Mouse (Mus musculus) limb, embryonic 12.5 days (tissue): ENCODE data around the gene Zzef1. TPM values are rescaled to one million over a fixed set of nuclear protein-coding genes. Genes with fewer than 3 reads are reported as not detected.
A peak's percentile ranks its signal among the peaks of the same experiment; 100 is the strongest.

Experiments
- ATAC-seq: fragments of 200-750 bp; cut with Nextera tagmentation; 2 replicates; pipeline ENCODE4 v1.8.0; 2017; ENCODE audit warnings: low read depth, moderate TSS enrichment; ENCODE audit not compliant: insufficient number of reproducible peaks, insufficient read depth, low FRiP score, low TSS enrichment
- H3K27ac ChIP-seq: fragments of 300-500 bp; sonication (generic); 2 replicates; pipeline ENCODE4 v1.5.1; 2016; ENCODE audit warnings: mild to moderate bottlenecking, moderate library complexity
- H3K27me3 ChIP-seq: fragments of 300-500 bp; sonication (generic); 2 replicates; pipeline ENCODE4 v1.6.1; 2016; ENCODE audit warnings: mild to moderate bottlenecking, moderate library complexity
- H3K36me3 ChIP-seq: fragments of 300-500 bp; sonication (generic); 2 replicates; pipeline ENCODE4 v1.6.1; 2016; ENCODE audit warnings: mild to moderate bottlenecking, moderate library complexity
- H3K4me1 ChIP-seq: fragments of 300-500 bp; sonication (generic); replicated peaks from 2 replicates; pipeline ENCODE4 v1.6.1; 2016
- H3K4me2 ChIP-seq: fragments of 300-500 bp; sonication (generic); 2 replicates; pipeline ENCODE4 v1.6.1; 2016; ENCODE audit warnings: mild to moderate bottlenecking, moderate library complexity
- H3K4me3 ChIP-seq: fragments of 300-500 bp; sonication (generic); replicated peaks from 2 replicates; pipeline ENCODE4 v1.5.1; 2016; ENCODE audit warnings: mild to moderate bottlenecking
- H3K9ac ChIP-seq: fragments of 300-500 bp; sonication (generic); replicated peaks from 2 replicates; pipeline ENCODE4 v1.6.1; 2016; ENCODE audit warnings: mild to moderate bottlenecking, moderate library complexity
- H3K9me3 ChIP-seq: fragments of 300-500 bp; sonication (generic); 2 replicates; pipeline ENCODE4 v1.6.1; 2016; ENCODE audit warnings: mild to moderate bottlenecking, moderate library complexity
- WGBS: fragments of 180-500 bp; shearing (Covaris S2); methylation state at CpG from one replicate; pipeline ENCODE4 v1.1.7; 2016; 5-methylcytosine and 5-hydroxymethylcytosine counted together
- polyA plus RNA-seq: library from polyadenylated mRNA; unstranded; fragments of >200 nt; fragmentation: Nextera tagmentation; extraction: Ambion mirVana; gene quantifications from 2 replicates; pipeline ENCODE4 v1.2.1, GENCODE M21; 2016

The Zzef1 gene
- polyA plus RNA-seq, 1 experiment from 2014 or later, result 7.9 TPM

GRCm38 (mm10) chr11:72946560-72947119 is 150.6 kb downstream of the Zzef1 start:
- Histone ChIP-seq H3K36me3 (no peaks in the 10 kb centered on the region), H3K4me1 (peaks cover 14% of the 10 kb centered on the region), H3K4me3 (no peak overlapping the region), H3K4me2 (no peak overlapping the region), H3K27me3 (no peaks in the 10 kb centered on the region), H3K27ac (no peak overlapping the region), H3K9me3 (0 out of 2 replicates have a peak, but pooled peaks cover 3% of the 10 kb centered on the region), H3K9ac (no peak overlapping the region)
- ATAC-seq, result no peak
- WGBS, result 50% methylated on average over 6 of the region's 6 CpGs

GRCm38 (mm10) chr11:72947840-72948239 is 151.8 kb downstream of the Zzef1 start:
- H3K27me3 ChIP-seq, result no peaks in the 10 kb centered on the region
- WGBS, result 74% methylated on average over 11 of the region's 11 CpGs
- H3K36me3 ChIP-seq, result no peaks in the 10 kb centered on the region
- no peak overlapping the region for H3K27ac ChIP-seq
- no peak overlapping the region for H3K4me2 ChIP-seq
- H3K9me3 ChIP-seq, result 0 out of 2 replicates have a peak, but pooled peaks cover 3% of the 10 kb centered on the region
- H3K9ac ChIP-seq, result no peak overlapping the region
- no peak for ATAC-seq
- peaks cover 14% of the 10 kb centered on the region for H3K4me1 ChIP-seq
- H3K4me3 ChIP-seq, result no peak overlapping the region

GRCm38 (mm10) chr11:72948254-72948653 is 152.2 kb downstream of the Zzef1 start:
- no peak overlapping the region for H3K27ac ChIP-seq

GRCm38 (mm10) chr11:72951137-72952000 is 155.3 kb downstream of the Zzef1 start:
- no peak overlapping the region for H3K27ac ChIP-seq
- H3K4me3 ChIP-seq, result no peak overlapping the region
- H3K4me2 ChIP-seq, result no peak overlapping the region
- H3K9me3 ChIP-seq, result 0 out of 2 replicates have a peak, but pooled peaks cover 3% of the 10 kb centered on the region
- ATAC-seq, result no peak
- no peaks in the 10 kb centered on the region for H3K27me3 ChIP-seq
- H3K36me3 ChIP-seq, result no peaks in the 10 kb centered on the region
- H3K4me1 ChIP-seq, result peaks cover 10% of the 10 kb centered on the region
- H3K9ac ChIP-seq, result no peak overlapping the region
- 61% methylated on average over 22 of the region's 22 CpGs for WGBS

More at GRCm38 (mm10) chr11:72948254-72948653, 152.2 kb downstream of the Zzef1 start:
- Histone ChIP-seq H3K27me3 (no peaks in the 10 kb centered on the region), H3K4me1 (peaks cover 14% of the 10 kb centered on the region), H3K4me2 (no peak overlapping the region), H3K9ac (no peak overlapping the region), H3K36me3 (no peaks in the 10 kb centered on the region), H3K4me3 (no peak overlapping the region), H3K9me3 (0 out of 2 replicates have a peak, but pooled peaks cover 3% of the 10 kb centered on the region)
- ATAC-seq, result no peak
- 76% methylated on average over 7 of the region's 7 CpGs for WGBS

GRCm38 (mm10) chr11:72952226-72952625 is 156.2 kb downstream of the Zzef1 start:
- no peak for ATAC-seq
- Histone ChIP-seq H3K9me3 (0 out of 2 replicates have a peak, but pooled peaks cover 3% of the 10 kb centered on the region), H3K4me2 (no peak overlapping the region), H3K36me3 (no peaks in the 10 kb centered on the region), H3K27ac (peak overlapping the region; percentile 53), H3K27me3 (no peaks in the 10 kb centered on the region), H3K9ac (no peak overlapping the region), H3K4me3 (no peak overlapping the region), H3K4me1 (peaks cover 6% of the 10 kb centered on the region)
- 71% methylated on average over 3 of the region's 3 CpGs for WGBS

DNA sequence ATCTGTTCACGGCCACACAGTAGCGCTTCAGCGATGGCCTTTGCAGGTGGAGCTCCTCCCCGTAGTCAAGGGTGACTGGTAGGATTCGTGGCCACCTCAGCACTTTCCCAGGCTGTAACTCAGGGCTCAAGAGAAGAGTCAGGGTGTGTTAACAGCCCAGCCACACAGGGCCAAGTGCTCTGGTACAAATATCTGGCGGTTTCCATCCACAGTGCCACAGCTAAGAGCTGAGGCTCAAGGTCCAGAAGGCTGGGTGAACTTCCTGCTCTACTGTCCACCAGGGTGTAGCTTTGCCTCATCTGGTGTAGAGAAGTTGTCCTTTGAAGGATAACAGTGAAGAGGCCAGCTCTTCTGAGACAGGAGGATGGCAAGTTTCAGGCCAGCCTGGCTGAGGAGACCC is 156.7 kb downstream of the Zzef1 start:
- ATAC-seq, result no peak
- 0 out of 2 replicates have a peak, but pooled peaks cover 3% of the 10 kb centered on the region for H3K9me3 ChIP-seq
- no peak overlapping the region for H3K4me2 ChIP-seq
- H3K27me3 ChIP-seq, result peaks cover 2% of the 10 kb centered on the region; the same call in 1 of the 2 replicates
- H3K4me3 ChIP-seq, result no peak overlapping the region
- no peak overlapping the region for H3K9ac ChIP-seq
- H3K4me1 ChIP-seq, result peaks cover 6% of the 10 kb centered on the region
- 86% methylated on average over 6 of the region's 6 CpGs for WGBS
- no peaks in the 10 kb centered on the region for H3K36me3 ChIP-seq
- H3K27ac ChIP-seq, result peak overlapping the region; percentile 53

GRCm38 (mm10) chr11:72953116-72953439 is 157.1 kb downstream of the Zzef1 start:
- H3K36me3 ChIP-seq, result no peaks in the 10 kb centered on the region
- 0 out of 2 replicates have a peak, but pooled peaks cover 3% of the 10 kb centered on the region for H3K9me3 ChIP-seq
- H3K4me2 ChIP-seq, result no peak overlapping the region
- H3K4me1 ChIP-seq, result peaks cover 6% of the 10 kb centered on the region
- no peak overlapping the region for H3K9ac ChIP-seq
- ATAC-seq, result no peak
- no peak overlapping the region for H3K4me3 ChIP-seq
- no peak overlapping the region for H3K27ac ChIP-seq
- peaks cover 5% of the 10 kb centered on the region; the same call in 1 of the 2 replicates for H3K27me3 ChIP-seq
- 72% methylated on average over 1 of the region's 1 CpGs for WGBS

GRCm38 (mm10) chr11:72953440-72954151 is 157.6 kb downstream of the Zzef1 start:
- ATAC-seq, result no peak
- H3K9me3 ChIP-seq, result 0 out of 2 replicates have a peak, but pooled peaks cover 3% of the 10 kb centered on the region
- H3K27ac ChIP-seq, result no peak overlapping the region
- no peak overlapping the region for H3K4me2 ChIP-seq
- H3K27me3 ChIP-seq, result peaks cover 10% of the 10 kb centered on the region
- no peaks in the 10 kb centered on the region for H3K36me3 ChIP-seq
- 87% methylated on average over 4 of the region's 4 CpGs for WGBS
- H3K4me1 ChIP-seq, result peaks cover 6% of the 10 kb centered on the region
- no peak overlapping the region for H3K4me3 ChIP-seq
- H3K9ac ChIP-seq, result no peak overlapping the region

- Histone ChIP-seq H3K36me3 (no peaks in the 10 kb centered on the region), H3K4me3 (no peak overlapping the region), H3K9ac (no peak overlapping the region), H3K27me3 (peaks cover 16% of the 10 kb centered on the region), H3K27ac (no peak overlapping the region), H3K4me2 (no peak overlapping the region), H3K4me1 (peaks cover 6% of the 10 kb centered on the region), H3K9me3 (0 out of 2 replicates have a peak, but pooled peaks cover 3% of the 10 kb centered on the region)
- 88% methylated on average over 4 of the region's 4 CpGs for WGBS
- no peak for ATAC-seq
Observed at GRCm38 (mm10) chr11:72954216-72954615, 158.2 kb downstream of the Zzef1 start.

DNA sequence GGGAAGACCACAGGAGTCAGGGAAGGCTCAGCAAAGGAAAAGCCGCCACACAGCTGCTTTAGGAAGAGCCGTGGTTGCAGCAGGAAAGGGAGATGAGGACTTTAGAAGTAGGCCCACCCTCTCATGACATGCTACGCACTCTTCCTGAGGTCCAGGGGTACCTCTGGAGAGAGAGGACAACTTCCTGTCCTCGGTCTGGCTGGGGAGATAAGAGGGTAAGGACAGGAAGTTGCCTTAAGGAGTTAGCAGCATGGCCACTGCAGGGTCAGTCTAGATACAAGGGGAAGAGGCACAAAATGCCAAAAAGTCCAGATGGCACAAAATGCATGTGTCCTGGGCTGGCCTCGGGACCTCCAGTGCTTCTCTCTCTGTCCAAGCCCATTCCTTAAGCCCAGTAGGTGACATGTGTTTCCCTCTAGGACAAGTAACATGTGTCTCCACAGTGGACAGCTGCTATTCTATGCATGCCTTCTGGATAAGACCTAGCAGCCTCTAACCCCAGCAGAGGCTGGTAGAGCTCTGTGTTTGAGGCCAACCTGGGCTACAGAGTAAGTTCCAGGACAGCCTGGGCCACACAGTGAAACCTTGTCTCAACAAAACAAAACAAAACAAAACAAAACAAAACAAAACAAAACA is 159.4 kb downstream of the Zzef1 start:
- Histone ChIP-seq H3K9ac (no peak overlapping the region), H3K4me3 (no peak overlapping the region), H3K36me3 (no peaks in the 10 kb centered on the region), H3K27me3 (peaks cover 28% of the 10 kb centered on the region), H3K4me1 (peaks cover 6% of the 10 kb centered on the region), H3K9me3 (no peaks in the 10 kb centered on the region), H3K4me2 (no peak overlapping the region), H3K27ac (no peak overlapping the region)
- ATAC-seq, result no peak
- 68% methylated on average over 5 of the region's 5 CpGs for WGBS

DNA sequence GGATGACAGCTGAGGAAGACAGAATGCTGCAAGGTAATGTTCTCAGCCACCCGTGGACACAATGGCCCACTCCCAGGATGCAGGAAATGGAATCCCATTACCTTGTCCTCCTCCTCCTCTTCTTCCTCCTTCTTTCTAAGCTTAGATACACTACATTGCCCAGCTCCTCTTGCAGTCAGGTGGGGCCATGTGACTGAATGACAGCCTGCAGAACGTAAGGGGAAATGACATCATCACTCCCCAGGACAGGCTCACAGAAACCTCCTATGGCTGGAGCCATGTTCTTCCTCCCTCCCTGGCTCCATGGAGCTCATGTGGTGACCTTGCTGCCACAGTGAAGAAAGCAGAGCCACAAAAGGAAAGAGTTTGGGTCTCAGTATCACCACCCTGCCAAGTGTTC is 161.3 kb downstream of the Zzef1 start:
- 52% methylated on average over 2 of the region's 2 CpGs for WGBS
- no peaks in the 10 kb centered on the region for H3K36me3 ChIP-seq
- H3K27me3 ChIP-seq, result peaks cover 47% of the 10 kb centered on the region
- no peak overlapping the region for H3K9ac ChIP-seq
- H3K4me2 ChIP-seq, result no peak overlapping the region
- no peaks in the 10 kb centered on the region for H3K9me3 ChIP-seq
- H3K4me3 ChIP-seq, result no peak overlapping the region
- no peak for ATAC-seq
- H3K4me1 ChIP-seq, result peaks cover 11% of the 10 kb centered on the region
- no peak overlapping the region for H3K27ac ChIP-seq
